Mouse (Mus musculus): Measurements from ENCODE around the gene Cib3. TPM values are rescaled to one million over a fixed set of nuclear protein-coding genes. Genes with fewer than 3 reads are reported as not detected.
A peak's percentile ranks its signal among the peaks of the same experiment; 100 is the strongest.

Gene Cib3
- polyA plus RNA-seq, 1 experiment from 2014 or later = not detected

DNA sequence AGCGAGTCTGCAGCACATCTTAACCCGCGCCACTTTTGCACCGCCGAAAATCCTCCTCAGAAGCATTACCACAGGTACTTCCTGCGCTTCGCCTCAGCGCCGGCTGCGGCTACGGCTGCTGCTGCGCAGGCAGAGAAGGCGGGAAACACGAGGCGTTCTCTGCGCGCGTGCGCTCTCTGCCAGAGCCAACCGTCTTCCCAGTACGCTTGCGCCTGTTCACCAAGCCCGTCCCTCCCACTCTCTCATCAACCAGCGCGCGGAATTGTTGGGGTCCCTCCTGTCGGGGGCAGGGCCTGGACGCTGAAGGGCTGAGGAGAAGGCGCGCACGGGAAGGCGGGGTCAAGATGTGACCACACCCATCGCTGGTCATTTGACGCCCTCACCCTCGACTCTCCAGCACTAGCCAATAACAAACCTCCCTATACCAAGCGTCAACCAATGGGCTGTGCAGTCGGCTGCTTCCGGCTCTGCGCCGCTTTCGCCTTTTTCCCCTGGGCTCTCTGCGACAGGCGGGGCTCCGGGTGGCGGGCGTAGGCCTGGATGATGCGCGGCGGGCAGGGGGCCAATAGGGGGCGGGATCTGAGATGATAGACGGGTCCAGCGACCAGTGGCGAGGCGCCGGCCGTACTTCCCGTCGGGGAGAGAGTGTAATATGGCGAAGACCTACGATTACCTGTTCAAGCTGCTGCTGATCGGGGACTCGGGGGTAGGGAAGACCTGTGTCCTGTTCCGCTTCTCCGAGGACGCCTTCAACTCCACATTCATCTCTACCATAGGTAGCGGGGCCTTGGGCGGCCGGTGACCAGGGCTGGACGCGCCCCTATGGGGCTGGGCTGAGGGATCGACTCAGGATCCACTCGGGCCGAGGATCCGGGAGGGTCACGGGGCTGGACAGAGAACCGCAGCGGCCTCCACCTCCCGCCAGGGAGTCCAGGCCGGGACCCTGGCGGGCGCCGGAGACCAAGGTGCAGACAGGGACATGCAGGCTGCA lies 51.6 kb downstream of the Cib3 start, which contains the start of gene Rab8a:
Gene Rab8a, plus strand, starts transcription at position 494 of the 991 bp plus-strand sequence.
- Histone ChIP-seq H3K27me3 (replicated peaks) (no peaks in the 10 kb centered on the region), H3K4me1 (peaks cover 17% of the 10 kb centered on the region), H3K27ac (peak within 1 kb of the TSS; percentile 81), H3K36me3 (no peaks in the 10 kb centered on the region), H3K9ac (peak within 1 kb of the TSS; percentile 98), H3K9me3 (no peaks in the 10 kb centered on the region), H3K4me3 (replicated peaks) (peak within 1 kb of the TSS; percentile 88), H3K4me2 (peak within 1 kb of the TSS; percentile 78)
- WGBS = under 1% methylated on average over 81 of the region's 82 CpGs
- peak; percentile 99 for ATAC-seq (ENCODE audit: insufficient read depth, low FRiP score, low read depth)

DNA sequence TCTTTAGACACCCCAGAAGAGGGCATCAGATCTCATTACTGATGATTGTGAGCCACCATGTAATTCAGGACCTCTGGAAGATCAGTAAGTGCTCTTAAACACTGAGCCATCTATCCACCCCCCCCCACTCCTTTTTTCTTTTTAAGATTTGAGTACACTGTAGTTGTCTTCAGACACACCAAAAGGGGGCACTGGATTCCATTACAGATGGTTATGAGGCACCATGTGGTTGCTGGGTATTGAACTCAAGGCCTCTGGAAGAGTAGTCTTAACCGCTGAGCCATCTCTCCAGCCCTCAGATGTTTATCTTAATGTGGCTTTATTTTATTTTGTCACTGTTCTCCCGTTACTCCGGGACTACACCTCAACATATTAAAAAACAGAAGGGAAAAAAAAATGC lies 52.6 kb downstream of the Cib3 start:
- H3K4me2 ChIP-seq = peak overlapping the region; percentile 78
- 63% methylated on average over 3 of the region's 3 CpGs for WGBS
- H3K4me1 ChIP-seq = peaks cover 17% of the 10 kb centered on the region
- no peak overlapping the region for H3K9ac ChIP-seq
- no peak for ATAC-seq (ENCODE audit: insufficient read depth, low FRiP score, low read depth)
- H3K27me3 ChIP-seq (replicated peaks) = no peaks in the 10 kb centered on the region
- H3K9me3 ChIP-seq = no peaks in the 10 kb centered on the region
- H3K27ac ChIP-seq = no peak overlapping the region
- H3K4me3 ChIP-seq (replicated peaks) = peak overlapping the region; percentile 42
- H3K36me3 ChIP-seq = no peaks in the 10 kb centered on the region

DNA sequence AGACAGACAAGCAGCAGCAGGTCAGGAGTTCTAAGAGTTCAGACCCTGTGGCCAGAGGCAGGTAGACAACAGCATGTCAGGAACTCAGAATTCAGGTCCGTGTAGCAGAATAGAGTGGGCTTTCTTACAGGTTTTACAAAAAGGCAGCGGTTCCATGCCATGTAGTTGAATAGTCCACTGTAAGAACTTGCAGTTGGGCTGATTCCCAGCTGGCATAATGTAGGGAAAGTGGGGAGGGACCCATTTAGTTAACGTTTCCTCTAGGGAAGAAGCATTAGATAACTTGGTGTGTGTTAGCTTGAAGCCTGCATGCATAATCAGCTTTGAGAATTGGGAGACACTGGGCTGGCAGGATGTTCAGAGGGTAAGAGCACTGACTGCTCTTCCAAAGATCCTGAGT lies 53.9 kb downstream of the Cib3 start:
- Histone ChIP-seq H3K27me3 (replicated peaks) (no peaks in the 10 kb centered on the region), H3K4me3 (replicated peaks) (no peak overlapping the region), H3K27ac (no peak overlapping the region), H3K4me2 (no peak overlapping the region), H3K4me1 (peaks cover 17% of the 10 kb centered on the region), H3K36me3 (no peaks in the 10 kb centered on the region; the same call in 1 of the 2 replicates), H3K9ac (no peak overlapping the region), H3K9me3 (no peaks in the 10 kb centered on the region)
- no peak for ATAC-seq (ENCODE audit: insufficient read depth, low FRiP score, low read depth)
- 76% methylated on average over 3 of the region's 3 CpGs for WGBS

DNA sequence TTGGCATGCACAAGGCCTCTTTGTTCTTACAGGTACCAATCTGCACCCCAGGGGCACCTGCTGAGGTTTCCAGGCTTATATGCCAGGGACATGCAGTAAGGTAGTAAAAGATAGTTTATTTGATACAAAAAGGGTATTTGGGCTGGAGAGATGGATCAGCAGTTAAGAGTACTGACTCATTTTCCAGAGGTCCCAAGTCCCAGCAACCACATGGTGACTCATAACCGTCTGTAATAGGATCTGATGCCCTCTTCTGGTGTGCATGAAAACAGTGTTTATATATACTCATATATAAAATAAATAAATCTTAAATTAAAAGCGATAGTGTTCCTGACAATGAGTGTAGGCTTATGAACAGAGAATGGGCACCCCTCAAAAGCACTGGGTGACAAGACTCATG lies 54.5 kb downstream of the Cib3 start:
- H3K27ac ChIP-seq = no peak overlapping the region
- peaks cover 17% of the 10 kb centered on the region for H3K4me1 ChIP-seq
- H3K9ac ChIP-seq = no peak overlapping the region
- 66% methylated on average over 2 of the region's 2 CpGs for WGBS
- H3K27me3 ChIP-seq (replicated peaks) = no peaks in the 10 kb centered on the region
- H3K36me3 ChIP-seq = peaks cover 3% of the 10 kb centered on the region
- ATAC-seq (ENCODE audit: insufficient read depth, low FRiP score, low read depth) = no peak
- H3K4me3 ChIP-seq (replicated peaks) = no peak overlapping the region
- H3K9me3 ChIP-seq = no peaks in the 10 kb centered on the region
- H3K4me2 ChIP-seq = no peak overlapping the region

Other genes with a start within 250 kb of the Cib3 start
- gene Cyp4f18, start 203.2 kb downstream of the Cib3 start, polyA plus RNA-seq (2015; fragmentation: Nextera tagmentation; extraction: Ambion mirVana) = 3.7 and 4.0 TPM in 2 replicates
- not detected in 2 replicates for gene Olfr372, start 171.6 kb downstream of the Cib3 start, polyA plus RNA-seq (2015; fragmentation: Nextera tagmentation; extraction: Ambion mirVana)
- 0.06 TPM in 1 of 2 replicates, not detected in the other for gene Olfr373, start 129.7 kb downstream of the Cib3 start, polyA plus RNA-seq (2015; fragmentation: Nextera tagmentation; extraction: Ambion mirVana)
- 0.01 TPM in 1 of 2 replicates, not detected in the other for gene Olfr374, start 105.8 kb downstream of the Cib3 start, polyA plus RNA-seq (2015; fragmentation: Nextera tagmentation; extraction: Ambion mirVana)
- gene Tpm4, start 77.9 kb downstream of the Cib3 start, polyA plus RNA-seq (2015; fragmentation: Nextera tagmentation; extraction: Ambion mirVana) = 591 and 600 TPM in 2 replicates
- gene Rab8a, start 51.6 kb downstream of the Cib3 start, polyA plus RNA-seq (2015; fragmentation: Nextera tagmentation; extraction: Ambion mirVana) = 131 and 141 TPM in 2 replicates
- 1.2 and 1.3 TPM in 2 replicates for gene Hsh2d, start 23.2 kb downstream of the Cib3 start, polyA plus RNA-seq (2015; fragmentation: Nextera tagmentation; extraction: Ambion mirVana)
- not detected in 2 replicates for gene Gm11034, start 799 bp upstream of the Cib3 start, polyA plus RNA-seq (2015; fragmentation: Nextera tagmentation; extraction: Ambion mirVana)
- gene Fam32a, start 6.9 kb upstream of the Cib3 start, polyA plus RNA-seq (2015; fragmentation: Nextera tagmentation; extraction: Ambion mirVana) = 69.2 and 75.8 TPM in 2 replicates
- gene Ap1m1, start 27.2 kb upstream of the Cib3 start, polyA plus RNA-seq (2015; fragmentation: Nextera tagmentation; extraction: Ambion mirVana) = 96.3 and 96.9 TPM in 2 replicates
- 22.1 and 43.6 TPM in 2 replicates for gene Gm10282, start 92.4 kb upstream of the Cib3 start, polyA plus RNA-seq (2015; fragmentation: Nextera tagmentation; extraction: Ambion mirVana)
- 7.6 and 8.4 TPM in 2 replicates for gene Klf2, start 106.2 kb upstream of the Cib3 start, polyA plus RNA-seq (2015; fragmentation: Nextera tagmentation; extraction: Ambion mirVana)
- gene Eps15l1, start 208.6 kb upstream of the Cib3 start, polyA plus RNA-seq (2015; fragmentation: Nextera tagmentation; extraction: Ambion mirVana) = 45.1 and 48.3 TPM in 2 replicates
- gene Calr3, start 231.0 kb upstream of the Cib3 start, polyA plus RNA-seq (2015; fragmentation: Nextera tagmentation; extraction: Ambion mirVana) = 2.6 and 3.3 TPM in 2 replicates
- gene 1700030K09Rik, start 231.0 kb upstream of the Cib3 start, polyA plus RNA-seq (2015; fragmentation: Nextera tagmentation; extraction: Ambion mirVana) = 13.3 and 14.5 TPM in 2 replicates

All from stomach, embryonic 15.5 days (tissue).